Mouse (Mus musculus): ENCODE measurements around the gene Entpd1.

DNA sequence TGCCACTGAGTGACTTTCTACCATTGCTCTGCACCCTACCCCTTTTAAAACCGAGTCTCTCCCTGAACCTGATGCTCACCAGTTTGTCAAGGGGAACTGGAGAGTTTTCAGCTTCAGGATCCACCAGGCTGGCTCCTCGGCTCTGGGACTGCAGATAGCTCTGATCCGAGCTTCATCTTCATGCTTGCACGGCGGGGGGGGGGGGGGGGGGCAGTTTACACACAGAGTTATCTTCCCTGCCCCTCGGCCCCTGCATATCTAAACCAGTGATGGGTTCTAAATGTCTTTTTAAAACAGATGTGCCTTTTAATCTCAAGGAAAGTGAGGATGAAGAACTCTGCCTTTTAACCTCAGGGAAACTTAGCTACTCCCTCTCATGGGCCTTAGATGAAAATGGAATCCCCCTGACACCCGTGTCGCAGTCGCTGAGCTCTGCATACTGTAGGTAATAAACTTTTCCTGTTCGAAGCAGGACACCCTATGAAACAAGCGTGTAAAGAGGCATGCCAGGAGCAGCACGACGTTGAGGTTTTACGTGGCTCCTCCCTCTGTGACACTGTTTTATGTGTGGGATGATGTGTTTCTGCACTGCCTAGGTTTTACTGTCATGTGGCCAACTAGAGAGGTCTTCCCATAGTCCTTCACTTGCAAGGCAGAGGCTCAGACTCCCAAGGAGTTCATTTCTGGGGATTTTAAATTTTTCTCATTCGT lies 176.0 kb downstream of the Entpd1 start:
- TF ChIP-seq HCFC1 (IDR thresholded peaks at IDR 0.05; ENCODE audit: borderline replicate concordance, insufficient read depth, low read length) (no peak), ZNF384 (IDR thresholded peaks at IDR 0.05; ENCODE audit: low read depth, low read length) (no peak), CHD2 (IDR thresholded peaks at IDR 0.05; ENCODE audit: low read depth, low read length) (no peak), MAFK (IDR thresholded peaks at IDR 0.05; ENCODE audit: insufficient read depth, low read depth, low read length) (no peak), ZC3H11A (IDR thresholded peaks at IDR 0.05; ENCODE audit: borderline replicate concordance, low read depth, low read length) (no peak)

Measured in ES-E14 (cell line).